Mouse (Mus musculus) neutrophil, adult 5-6 weeks (primary cell): ENCODE data around the gene Gm5269. TPM values are rescaled to one million over a fixed set of nuclear protein-coding genes. Genes with fewer than 3 reads are reported as not detected.
A peak's percentile ranks its signal among the peaks of the same experiment; 100 is the strongest.

Experiments used
- ATAC-seq: fragments of 151-379, 151-347 bp; 2 replicates; pipeline ENCODE4 v1.8.0; 2017; ENCODE audit warnings: mild to moderate bottlenecking, moderate TSS enrichment; ENCODE audit not compliant: insufficient number of reproducible peaks, poor library complexity, low FRiP score, severe bottlenecking; ENCODE audit errors: extremely low read depth
- total RNA-seq: library from RNA; stranded (forward); fragments of 200-1000 nt; gene quantifications from 2 replicates; pipeline ENCODE4 v1.2.3, GENCODE M21; 2017

Gene Gm5269
- total RNA-seq, 1 experiment from 2014 or later, result 5.7 TPM

- ATAC-seq, result no peak
These were observed 6.7 kb downstream of the Gm5269 start for GRCm38 (mm10) chr1:45883378-45883777.

DNA sequence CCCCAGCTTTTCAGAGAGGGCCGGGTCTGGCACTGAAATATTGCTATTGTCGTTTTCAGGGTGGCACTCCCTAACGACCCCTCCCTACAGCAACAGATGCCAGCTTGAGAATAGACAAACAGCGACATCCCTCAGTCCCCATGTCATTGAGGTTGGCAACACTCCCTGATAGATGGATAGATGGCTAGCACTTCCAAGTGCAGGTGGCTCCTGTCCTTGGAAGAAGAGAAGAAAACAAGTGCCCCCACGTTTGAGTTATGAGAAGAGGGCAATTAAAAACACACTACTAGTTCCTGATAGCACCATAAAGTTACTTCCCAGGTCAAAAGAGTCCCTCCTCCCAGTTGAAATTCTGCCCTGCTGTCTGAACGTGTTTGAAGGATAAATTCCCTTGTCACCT is 8.0 kb downstream of the Gm5269 start:
- no peak for ATAC-seq

DNA sequence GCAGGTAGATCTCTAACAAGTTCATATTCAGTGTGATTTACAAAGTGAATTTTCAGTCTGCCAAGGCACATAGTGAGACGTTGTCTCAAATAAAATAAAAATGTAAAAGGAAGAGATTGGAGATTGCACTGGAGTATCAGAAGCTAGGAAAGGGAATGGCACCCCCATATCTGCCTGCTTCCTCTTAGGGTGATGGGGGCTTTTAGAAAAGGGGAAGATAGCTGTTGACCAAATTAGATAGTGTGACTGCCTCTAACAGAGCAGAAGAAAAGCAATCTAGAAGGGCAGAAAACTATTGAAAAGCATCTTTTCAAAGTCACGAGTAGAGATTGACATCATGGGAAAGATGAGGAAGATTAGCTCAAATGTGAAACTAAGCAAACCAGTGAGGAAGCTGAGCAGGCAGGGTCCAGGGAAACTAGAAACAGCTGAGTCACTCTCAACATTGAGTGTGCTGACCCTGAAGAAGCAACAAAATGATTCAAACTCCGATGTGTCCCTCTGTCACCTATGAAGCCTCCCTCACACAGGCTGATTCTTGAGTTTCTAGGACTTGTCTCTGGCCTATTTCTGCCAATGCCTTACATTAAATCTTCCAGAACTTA is 8.7 kb downstream of the Gm5269 start:
- 0 out of 2 replicates have a peak, but pooled peaks have one; percentile 23 for ATAC-seq

- ATAC-seq, result no peak
These were observed 12.6 kb downstream of the Gm5269 start for GRCm38 (mm10) chr1:45877463-45877862.

DNA sequence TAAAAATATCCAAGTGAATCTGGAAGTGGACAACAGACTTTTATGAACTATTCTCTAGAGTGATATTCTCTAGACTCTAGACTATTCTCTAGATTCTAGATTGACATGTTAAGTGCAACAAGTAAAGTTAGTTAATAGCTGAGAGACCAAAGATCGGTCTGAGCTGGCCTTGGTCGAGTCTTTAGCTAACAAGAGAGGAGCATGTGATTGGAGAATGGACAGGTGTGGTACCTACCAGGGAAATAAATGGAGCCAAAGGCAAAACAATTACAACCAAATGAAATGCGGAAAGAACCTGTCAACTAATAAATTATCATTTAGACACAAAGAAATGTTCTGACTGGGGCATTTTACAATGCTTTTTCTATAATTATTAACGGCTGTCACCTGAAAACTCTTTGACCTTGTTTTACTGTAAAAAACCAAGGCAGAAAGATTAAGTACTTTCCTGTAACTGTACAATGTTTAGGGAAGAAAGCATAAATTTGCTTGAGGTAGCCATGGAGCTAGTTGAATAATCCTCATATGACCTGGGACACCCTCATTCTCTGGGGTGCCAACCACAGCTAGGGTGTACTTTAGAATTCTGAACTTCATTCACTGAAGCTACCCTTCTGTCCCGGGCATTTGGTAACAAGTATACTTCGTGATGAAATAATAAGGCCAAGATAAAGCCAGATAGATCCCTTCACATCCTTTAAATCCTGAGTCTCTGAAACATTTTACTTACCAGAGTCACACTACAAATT is 13.4 kb downstream of the Gm5269 start:
- ATAC-seq, result no peak

- ATAC-seq, result no peak
These were observed 14.4 kb downstream of the Gm5269 start for GRCm38 (mm10) chr1:45875640-45876039.

DNA sequence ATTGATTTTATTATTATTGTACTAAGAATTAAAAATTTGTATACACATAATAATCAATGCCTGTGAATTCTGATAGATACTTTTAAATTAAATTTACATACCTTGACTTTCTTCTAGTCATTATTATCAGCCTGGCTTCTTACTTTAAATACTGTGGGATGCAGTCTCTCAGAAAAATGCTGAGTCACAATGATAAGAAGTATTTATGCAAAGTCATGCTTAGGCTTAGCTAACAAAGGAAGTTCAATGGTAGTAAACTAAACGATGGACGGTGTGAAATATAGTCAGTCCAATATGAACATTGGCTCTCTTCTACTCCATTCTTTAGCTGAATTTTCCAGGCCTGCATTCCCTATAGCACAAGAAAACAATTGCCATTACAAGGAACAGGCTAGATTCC is 16.8 kb downstream of the Gm5269 start:
- ATAC-seq, result no peak

DNA sequence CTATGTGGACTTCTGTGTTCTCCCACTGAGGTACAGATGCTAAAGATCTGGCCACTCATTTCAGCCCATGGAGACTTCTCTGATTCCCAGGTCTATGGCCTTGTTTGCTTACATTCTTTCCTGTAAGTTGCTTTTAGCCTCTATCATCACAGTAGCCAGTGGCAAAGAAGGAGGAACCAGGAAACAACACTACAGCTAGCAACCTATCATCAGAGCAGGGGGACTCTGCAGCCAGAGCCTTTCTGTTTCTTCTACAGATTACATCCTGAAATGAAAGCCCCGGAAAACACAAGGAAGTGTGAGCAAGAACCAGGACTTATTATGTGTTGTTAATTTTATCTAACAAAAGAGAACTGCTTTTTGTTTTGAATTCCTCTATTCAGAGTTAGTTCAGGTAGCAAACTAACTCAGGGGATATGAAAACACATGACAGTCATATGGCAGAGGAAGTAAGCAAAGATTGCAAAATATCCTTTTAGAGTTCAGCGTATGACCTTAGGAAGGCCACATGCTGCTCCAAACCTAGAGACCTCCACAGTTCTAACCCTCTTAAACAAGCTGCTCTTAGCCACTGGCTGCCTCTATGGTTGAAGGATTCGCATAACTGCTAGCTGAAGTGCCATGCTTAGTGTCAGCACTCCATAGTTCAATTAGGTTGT is 21.5 kb downstream of the Gm5269 start:
- ATAC-seq, result peak; percentile 63; the same call in 1 of the 2 replicates

DNA sequence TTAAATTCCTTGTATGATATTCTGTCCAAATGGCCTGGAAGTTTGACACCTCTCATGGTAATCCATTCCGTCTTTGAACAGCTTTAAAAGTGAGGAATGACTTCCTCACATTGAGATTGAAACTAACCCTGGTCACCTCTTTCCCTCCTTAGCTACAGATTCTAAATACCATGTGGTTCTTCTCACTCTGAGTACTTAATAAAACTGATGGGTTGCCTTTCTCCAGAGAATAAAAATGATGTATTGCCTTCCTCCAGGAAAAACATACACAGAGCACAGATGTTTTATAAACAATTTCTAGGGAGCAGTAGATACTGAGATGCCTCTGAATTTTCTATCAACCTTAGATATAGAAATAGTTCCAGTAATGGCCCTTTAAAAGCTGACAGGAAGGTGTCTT is 22.0 kb downstream of the Gm5269 start:
- ATAC-seq, result no peak

DNA sequence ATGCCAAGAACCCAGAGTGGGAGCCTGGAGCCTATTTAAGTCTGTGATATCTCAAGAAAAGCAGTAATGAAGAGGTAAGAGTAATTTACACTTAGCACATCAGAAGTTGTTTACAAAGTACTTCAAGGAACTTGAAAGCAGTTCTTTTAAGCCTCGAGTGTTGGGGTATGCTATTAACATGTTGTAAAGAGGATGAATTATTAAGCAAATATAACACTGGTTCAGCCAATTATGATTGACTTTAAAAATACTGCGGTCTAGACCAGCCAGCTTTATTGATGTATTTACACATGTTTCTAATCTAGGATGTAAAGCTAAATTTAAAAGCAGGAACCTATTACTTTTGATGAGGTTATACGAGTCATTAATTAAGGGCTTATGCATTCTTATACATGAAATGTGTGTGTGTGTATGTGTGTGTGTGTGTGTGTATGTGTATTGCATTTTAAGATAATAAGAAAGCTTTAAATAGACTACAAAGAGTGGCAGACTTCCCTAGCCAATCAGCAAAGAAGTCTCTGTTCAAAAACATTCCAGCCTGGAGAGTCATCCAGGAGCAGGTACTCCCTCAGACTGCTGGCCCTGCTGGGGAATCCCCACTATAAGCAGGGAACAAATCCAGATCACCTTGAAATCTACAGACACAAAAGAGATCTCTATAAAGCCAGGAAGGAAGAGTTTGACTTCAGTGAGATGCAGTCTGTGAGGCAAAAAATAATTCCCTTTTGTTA is 23.6 kb downstream of the Gm5269 start:
- no peak for ATAC-seq

DNA sequence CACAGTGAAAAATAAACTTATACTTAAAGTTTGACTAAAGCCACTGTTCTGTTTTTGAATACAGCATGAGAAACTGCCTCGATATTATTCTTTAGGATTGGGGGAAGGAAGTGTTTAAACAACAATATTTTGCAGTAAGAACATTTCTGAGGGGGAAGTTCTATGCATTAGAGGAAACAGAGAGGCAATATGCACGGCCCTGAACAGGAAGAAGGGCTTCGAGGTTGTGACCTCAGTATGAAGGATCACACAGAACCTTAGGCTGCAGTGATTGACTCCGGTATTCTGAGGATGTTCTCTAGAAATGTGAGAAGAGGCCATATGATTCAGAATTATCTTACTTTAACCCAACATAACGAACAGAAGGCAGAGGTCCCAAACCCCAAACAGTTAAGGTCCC is 24.3 kb downstream of the Gm5269 start:
- peak; percentile 33; the same call in 1 of the 2 replicates for ATAC-seq

DNA sequence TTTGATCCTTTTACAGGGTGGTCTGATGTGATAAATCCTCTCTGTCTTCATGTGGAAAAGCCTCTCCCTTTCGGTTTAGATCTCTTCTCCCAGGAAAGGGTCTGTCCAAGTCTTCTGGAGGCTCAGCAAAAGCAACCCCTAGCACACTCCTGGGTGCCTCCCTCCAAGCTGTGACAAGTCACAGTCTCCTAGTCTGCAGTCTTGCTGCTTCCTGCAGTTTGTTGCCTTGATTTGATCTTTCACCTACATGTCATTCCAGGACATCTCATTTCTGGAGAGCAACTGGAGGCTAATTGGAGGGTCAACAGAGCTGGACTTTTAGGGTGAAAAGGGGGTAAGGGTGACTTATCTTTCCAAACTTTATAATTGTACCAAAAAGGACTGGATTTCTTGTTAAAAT is 24.8 kb downstream of the Gm5269 start:
- no peak for ATAC-seq

GRCm38 (mm10) chr1:45864564-45865014 is 25.5 kb downstream of the Gm5269 start:
- ATAC-seq, result no peak

GRCm38 (mm10) chr1:45863641-45864040 is 26.4 kb downstream of the Gm5269 start:
- no peak for ATAC-seq

DNA sequence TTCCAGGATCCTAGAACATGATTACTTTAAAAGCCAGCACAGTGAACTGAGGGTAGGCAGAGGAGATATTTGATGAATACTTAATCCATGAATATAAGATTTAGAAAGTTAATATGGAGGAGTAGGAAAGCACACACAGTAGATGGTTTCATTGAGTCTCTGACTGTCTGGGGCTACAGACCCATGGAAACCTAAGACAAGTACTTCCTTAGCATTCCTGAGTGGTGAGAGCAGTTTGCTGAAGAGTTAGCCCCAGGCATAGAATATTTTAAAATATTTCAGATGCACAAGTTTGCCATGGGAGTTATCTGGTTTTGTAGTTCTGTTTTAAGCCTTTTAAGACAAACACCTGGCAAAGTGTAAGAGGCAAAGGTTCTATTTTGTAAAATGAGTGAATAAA is 28.9 kb downstream of the Gm5269 start:
- no peak for ATAC-seq

GRCm38 (mm10) chr1:45860349-45860748 is 29.7 kb downstream of the Gm5269 start:
- no peak for ATAC-seq

GRCm38 (mm10) chr1:45858038-45858437 is 32.0 kb downstream of the Gm5269 start:
- peak; percentile 55; the same call in 1 of the 2 replicates for ATAC-seq

DNA sequence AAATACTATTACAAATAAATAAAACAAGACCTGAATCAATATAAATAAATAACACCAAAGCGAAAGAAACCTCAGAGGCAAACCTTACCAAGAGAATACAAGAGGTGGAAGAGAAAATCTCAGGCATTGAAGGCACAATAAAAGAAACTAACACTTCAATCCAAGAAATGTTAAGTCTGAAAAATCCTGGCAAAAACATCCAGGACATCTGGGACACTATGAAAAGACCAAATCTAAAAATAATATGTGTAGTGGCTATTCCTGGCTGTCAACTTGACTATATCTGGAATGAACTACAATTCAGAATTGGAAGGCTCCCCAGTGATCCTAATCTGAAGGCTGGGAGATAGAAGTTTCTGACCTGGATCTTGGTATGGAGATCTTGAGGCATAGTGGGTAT is 44.6 kb downstream of the Gm5269 start:
- ATAC-seq, result no peak
